Mouse (Mus musculus): ENCODE data around the gene Smim6.

Smim6 gene

DNA sequence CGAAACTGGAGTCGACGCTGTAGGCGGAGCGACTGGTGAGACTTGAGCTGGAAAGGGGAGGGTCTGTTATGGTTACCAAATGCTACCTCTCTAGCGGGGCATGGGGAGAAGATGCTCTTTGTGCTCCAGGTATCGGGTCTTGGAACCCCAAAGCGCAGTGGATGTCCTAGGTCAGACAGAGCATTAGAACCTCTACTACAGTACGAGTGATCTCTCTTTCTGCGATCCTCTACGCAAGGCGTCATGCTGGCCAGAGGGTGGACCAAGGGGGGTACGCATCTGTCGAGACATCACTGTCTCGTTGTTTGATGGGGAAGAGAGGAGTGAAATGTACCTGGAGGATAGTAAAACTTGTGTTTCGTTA, 21.9 kb downstream of the Smim6 start:
- no peak for DNase-seq (ENCODE audit: low read depth, low spot score)

DNA sequence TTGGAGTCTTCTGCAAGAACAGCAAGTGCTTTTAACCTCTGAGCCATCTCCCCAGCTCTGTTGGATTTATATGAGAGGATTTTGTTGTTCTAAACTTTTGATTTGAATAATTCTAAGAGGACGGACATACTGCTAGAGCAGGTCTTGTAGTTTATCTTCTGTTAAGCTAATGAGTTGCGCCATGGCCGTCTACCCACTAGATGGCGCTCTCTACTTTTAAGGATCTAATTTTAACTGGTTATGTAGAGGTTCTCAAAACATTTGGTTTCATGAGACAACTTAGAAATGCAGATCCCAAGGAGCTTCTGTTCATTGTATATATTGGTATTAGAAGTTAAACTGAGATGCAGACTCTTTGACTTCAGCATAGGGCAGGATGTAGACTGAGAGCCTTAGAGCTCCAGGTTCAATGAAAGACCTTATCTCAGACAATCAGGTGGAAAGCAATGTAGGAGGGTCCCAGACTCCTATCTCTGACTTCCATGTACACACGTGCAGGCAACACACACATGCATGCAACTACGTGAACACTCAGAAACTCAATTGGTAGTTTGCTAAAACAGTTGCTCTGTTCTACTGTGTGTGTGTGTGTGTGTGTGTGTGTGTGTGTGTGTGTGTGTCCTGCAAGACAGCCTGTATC, 28.0 kb downstream of the Smim6 start:
- DNase-seq (ENCODE audit: low read depth, low spot score), result peak; percentile 43

GRCm38 (mm10) chr11:115941980-115942379, 30.2 kb downstream of the Smim6 start:
- DNase-seq (ENCODE audit: low read depth, low spot score), result no peak

DNA sequence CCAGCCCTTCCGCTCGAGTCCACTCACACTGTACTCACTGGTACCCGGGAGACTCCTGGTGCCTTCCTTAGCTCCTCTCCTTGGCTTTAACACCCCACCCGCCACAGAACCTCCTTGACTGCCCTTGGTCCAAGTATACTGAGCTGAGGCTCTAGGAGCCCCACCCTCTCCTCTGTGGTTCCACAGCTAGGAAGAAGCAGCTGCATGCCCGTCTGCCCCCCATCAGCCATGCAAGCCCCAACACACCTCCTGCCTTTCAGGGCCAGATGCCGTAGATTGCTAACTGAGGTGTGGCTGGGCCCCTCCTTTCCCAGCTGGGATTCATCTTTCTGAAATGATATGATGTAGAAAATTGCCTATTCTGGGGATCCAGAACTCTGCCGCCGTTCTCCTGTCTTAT, 33.4 kb downstream of the Smim6 start:
- DNase-seq (ENCODE audit: low read depth, low spot score), result peak; percentile 24

GRCm38 (mm10) chr11:115946221-115946828, 34.5 kb downstream of the Smim6 start:
- no peak for DNase-seq (ENCODE audit: low read depth, low spot score)

DNA sequence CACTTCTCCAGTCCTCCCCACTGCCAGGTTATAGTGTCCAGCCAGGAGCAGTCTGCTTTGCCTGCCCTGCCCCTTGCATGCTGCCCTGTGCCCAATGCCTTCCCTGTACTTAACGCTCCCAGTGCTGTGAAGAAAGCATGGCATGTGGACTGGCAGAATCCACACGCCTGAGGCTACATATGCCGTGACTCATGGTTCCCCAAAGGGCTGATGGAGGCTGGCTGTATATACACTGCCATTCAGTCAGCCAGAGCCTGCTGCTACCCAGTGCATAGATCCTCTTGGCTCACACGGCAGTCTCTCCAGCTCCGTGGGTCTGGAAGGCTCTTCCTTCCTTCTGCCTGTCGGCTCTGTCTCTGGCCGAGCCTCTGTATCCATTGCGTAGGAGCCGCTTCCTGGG, 36.5 kb downstream of the Smim6 start:
- no peak for DNase-seq (ENCODE audit: low read depth, low spot score)

GRCm38 (mm10) chr11:115950719-115951118, 38.9 kb downstream of the Smim6 start:
- no peak for DNase-seq (ENCODE audit: low read depth, low spot score)

DNA sequence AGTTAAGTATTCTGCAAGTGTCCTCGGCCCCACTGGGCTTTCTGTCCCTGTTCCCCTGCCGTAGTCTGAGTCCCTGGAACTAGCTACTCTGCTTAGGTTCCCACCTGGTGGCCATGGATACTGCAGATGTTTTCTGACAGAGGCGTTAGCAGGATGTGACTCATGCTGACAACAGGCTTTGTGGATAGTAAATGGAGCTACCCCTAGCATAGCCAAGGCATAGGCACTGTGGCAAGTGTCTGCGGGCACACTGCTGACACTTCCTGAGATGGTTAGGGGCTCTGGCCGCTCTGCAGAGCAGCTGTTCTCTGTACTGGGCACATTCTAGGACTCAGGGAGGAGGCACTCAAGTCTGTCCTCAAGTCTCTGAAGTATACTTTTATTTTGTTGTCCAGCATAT, 42.9 kb downstream of the Smim6 start:
- no peak for DNase-seq (ENCODE audit: low read depth, low spot score)

- DNase-seq (ENCODE audit: low read depth, low spot score), result no peak
Observed at GRCm38 (mm10) chr11:115955195-115955858, 43.5 kb downstream of the Smim6 start.

DNA sequence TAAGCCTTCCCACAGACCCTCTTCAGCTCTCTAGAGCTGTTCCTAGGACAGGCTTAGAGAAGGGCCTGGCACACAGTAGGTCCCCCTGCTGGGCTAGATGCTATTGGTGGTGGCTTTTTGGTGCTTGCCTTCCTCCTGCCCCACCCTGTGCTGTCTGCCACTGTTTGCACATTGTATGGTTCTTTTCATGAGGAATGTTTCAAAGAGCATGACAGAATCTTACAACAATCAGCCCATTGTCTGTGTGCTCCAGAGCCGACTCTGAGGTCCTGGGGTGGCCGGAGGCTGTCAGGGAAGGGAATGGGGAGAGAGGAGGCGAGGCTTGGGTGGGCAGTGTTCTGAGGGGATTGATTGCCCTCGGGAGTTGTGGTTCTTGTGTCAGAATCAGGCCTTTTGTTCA, 44.6 kb downstream of the Smim6 start:
- DNase-seq (ENCODE audit: low read depth, low spot score), result no peak

- DNase-seq (ENCODE audit: low read depth, low spot score), result no peak
Observed at GRCm38 (mm10) chr11:115957971-115958370, 46.2 kb downstream of the Smim6 start.

DNA sequence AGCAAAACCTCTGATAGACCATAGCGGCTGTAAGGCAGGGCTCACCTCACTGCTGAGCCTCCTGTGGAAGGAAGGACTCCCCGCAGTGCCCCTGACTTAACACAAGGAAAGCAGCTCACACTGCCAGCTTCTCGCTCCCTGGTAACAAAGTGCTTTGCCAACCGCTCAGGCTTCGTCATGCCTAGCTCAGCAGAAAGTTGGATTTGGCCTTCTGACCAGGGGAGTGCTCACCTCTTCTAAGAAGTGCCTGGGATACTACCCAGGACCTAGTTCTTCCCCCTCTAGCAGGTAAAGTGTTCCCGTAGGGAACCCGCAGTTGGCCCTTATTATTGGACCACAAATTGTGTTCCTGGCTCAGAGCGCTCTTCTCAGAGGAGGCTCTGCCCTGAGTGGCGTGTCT, 47.2 kb downstream of the Smim6 start:
- DNase-seq (ENCODE audit: low read depth, low spot score), result no peak

DNA sequence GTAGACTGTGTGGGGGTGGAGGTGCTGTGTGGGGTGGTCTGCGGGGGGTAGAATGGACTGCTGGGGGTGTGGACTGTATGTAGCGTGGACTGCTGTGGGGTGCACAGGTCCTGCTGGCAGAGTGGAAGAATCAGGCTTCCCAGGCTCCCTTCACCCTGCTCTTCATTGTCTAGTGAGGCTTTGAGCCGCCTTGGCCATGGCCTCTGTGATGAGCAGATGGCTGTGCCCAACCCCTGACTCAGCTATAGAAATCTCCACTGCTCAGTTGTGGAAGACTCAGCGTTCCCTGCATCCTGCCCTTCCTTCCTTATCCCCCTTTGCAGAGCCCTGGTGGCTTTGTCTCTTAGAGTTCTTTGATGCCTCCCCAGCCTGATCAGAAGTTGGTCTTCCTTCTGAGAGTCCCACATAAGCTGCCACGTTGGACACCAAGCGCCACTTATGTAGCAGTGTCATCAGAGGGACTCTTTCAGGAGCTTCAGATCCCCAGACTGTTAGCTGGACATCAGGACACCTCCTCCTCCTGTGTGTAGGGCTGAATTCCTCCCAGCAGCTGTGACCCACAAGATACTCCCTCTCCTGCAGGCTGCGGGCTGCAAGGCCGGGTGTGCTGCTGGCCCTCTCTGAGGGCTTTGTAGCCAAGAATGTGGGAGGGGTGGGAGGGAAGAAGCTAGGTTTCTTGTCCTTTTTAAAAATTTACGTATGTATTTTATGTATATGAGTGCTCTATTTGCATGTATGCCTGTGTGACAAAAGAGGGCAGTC, 51.0 kb downstream of the Smim6 start:
- DNase-seq (ENCODE audit: low read depth, low spot score), result no peak

Data from WW6 (cell line).